Mouse (Mus musculus): ENCODE measurements at regions not wholly inside any gene's neighbourhood (a gene's known extent, or its start where the extent isn't known, plus 50 kb on each side); places are given as distances from the start of the nearest gene placed in this dataset.
"Not testable (repeated sequence)": the region's sequence is repeated elsewhere in the genome, so short reads cannot be mapped to it uniquely, and the experiment has no call there.

- peak; percentile 24 to 50; a peak in 3 of 4 replicates for ATAC-seq (replicated peaks in 1 of 2; ENCODE audit: insufficient read depth in 1 of 2, low FRiP score in 2 of 2, low TSS enrichment in 1 of 2, low read depth in 1 of 2, poor library complexity in 2 of 2, severe bottlenecking in 2 of 2)
These were observed 116.9 kb upstream of the Vmn1r2 start for GRCm38 (mm10) chr4:3049972-3050846.

- ATAC-seq (replicated peaks in 1 of 2; ENCODE audit: insufficient read depth in 1 of 2, low FRiP score in 2 of 2, low TSS enrichment in 1 of 2, low read depth in 1 of 2, poor library complexity in 2 of 2, severe bottlenecking in 2 of 2) = no peak
These were observed 116.3 kb upstream of the Vmn1r2 start for GRCm38 (mm10) chr4:3050847-3051135.

- no peak for ATAC-seq (replicated peaks in 1 of 2; ENCODE audit: insufficient read depth in 1 of 2, low FRiP score in 2 of 2, low TSS enrichment in 1 of 2, low read depth in 1 of 2, poor library complexity in 2 of 2, severe bottlenecking in 2 of 2)
These were observed 115.9 kb upstream of the Vmn1r2 start for GRCm38 (mm10) chr4:3051212-3051611.

- peak; percentile 25 to 34 for ATAC-seq (replicated peaks in 1 of 2; ENCODE audit: insufficient read depth in 1 of 2, low FRiP score in 2 of 2, low TSS enrichment in 1 of 2, low read depth in 1 of 2, poor library complexity in 2 of 2, severe bottlenecking in 2 of 2)
These were observed 114.6 kb upstream of the Vmn1r2 start for GRCm38 (mm10) chr4:3052314-3053059.

- peak in 1 of 2 experiments; percentile 9; a peak in 1 of 4 replicates for ATAC-seq (replicated peaks in 1 of 2; ENCODE audit: insufficient read depth in 1 of 2, low FRiP score in 2 of 2, low TSS enrichment in 1 of 2, low read depth in 1 of 2, poor library complexity in 2 of 2, severe bottlenecking in 2 of 2)
These were observed 114.1 kb upstream of the Vmn1r2 start for GRCm38 (mm10) chr4:3053060-3053406.

- ATAC-seq (replicated peaks in 1 of 2; ENCODE audit: insufficient read depth in 1 of 2, low FRiP score in 2 of 2, low TSS enrichment in 1 of 2, low read depth in 1 of 2, poor library complexity in 2 of 2, severe bottlenecking in 2 of 2) = no peak
These were observed 113.5 kb upstream of the Vmn1r2 start for GRCm38 (mm10) chr4:3053496-3054216.

GRCm38 (mm10) chr4:3054886-3055285, 112.2 kb upstream of the Vmn1r2 start:
- no peak for ATAC-seq (replicated peaks in 1 of 2; ENCODE audit: insufficient read depth in 1 of 2, low FRiP score in 2 of 2, low TSS enrichment in 1 of 2, low read depth in 1 of 2, poor library complexity in 2 of 2, severe bottlenecking in 2 of 2)

GRCm38 (mm10) chr4:3055396-3055795, 111.7 kb upstream of the Vmn1r2 start:
- ATAC-seq (replicated peaks in 1 of 2; ENCODE audit: insufficient read depth in 1 of 2, low FRiP score in 2 of 2, low TSS enrichment in 1 of 2, low read depth in 1 of 2, poor library complexity in 2 of 2, severe bottlenecking in 2 of 2) = no peak

- ATAC-seq (replicated peaks in 1 of 2; ENCODE audit: insufficient read depth in 1 of 2, low FRiP score in 2 of 2, low TSS enrichment in 1 of 2, low read depth in 1 of 2, poor library complexity in 2 of 2, severe bottlenecking in 2 of 2) = no peak
These were observed 107.5 kb upstream of the Vmn1r2 start for GRCm38 (mm10) chr4:3059511-3060054.

- ATAC-seq (replicated peaks in 1 of 2; ENCODE audit: insufficient read depth in 1 of 2, low FRiP score in 2 of 2, low TSS enrichment in 1 of 2, low read depth in 1 of 2, poor library complexity in 2 of 2, severe bottlenecking in 2 of 2) = no peak
These were observed 105.0 kb upstream of the Vmn1r2 start for GRCm38 (mm10) chr4:3062027-3062605.

GRCm38 (mm10) chr4:3063966-3064365, 103.2 kb upstream of the Vmn1r2 start:
- no peak for ATAC-seq (replicated peaks in 1 of 2; ENCODE audit: insufficient read depth in 1 of 2, low FRiP score in 2 of 2, low TSS enrichment in 1 of 2, low read depth in 1 of 2, poor library complexity in 2 of 2, severe bottlenecking in 2 of 2)

GRCm38 (mm10) chr4:3064571-3064970, 102.5 kb upstream of the Vmn1r2 start:
- no peak for ATAC-seq (replicated peaks in 1 of 2; ENCODE audit: insufficient read depth in 1 of 2, low FRiP score in 2 of 2, low TSS enrichment in 1 of 2, low read depth in 1 of 2, poor library complexity in 2 of 2, severe bottlenecking in 2 of 2)

GRCm38 (mm10) chr4:3065335-3065734, 101.8 kb upstream of the Vmn1r2 start:
- not testable (repeated sequence) for ATAC-seq (replicated peaks in 1 of 2; ENCODE audit: insufficient read depth in 1 of 2, low FRiP score in 2 of 2, low TSS enrichment in 1 of 2, low read depth in 1 of 2, poor library complexity in 2 of 2, severe bottlenecking in 2 of 2)

GRCm38 (mm10) chr4:3066051-3066736, 100.9 kb upstream of the Vmn1r2 start:
- ATAC-seq (replicated peaks in 1 of 2; ENCODE audit: insufficient read depth in 1 of 2, low FRiP score in 2 of 2, low TSS enrichment in 1 of 2, low read depth in 1 of 2, poor library complexity in 2 of 2, severe bottlenecking in 2 of 2) = no peak

GRCm38 (mm10) chr4:3067265-3067664, 99.9 kb upstream of the Vmn1r2 start:
- 0 out of 4 replicates have a peak, but pooled peaks of 1 of the 2 experiments have one; percentile 0 for ATAC-seq (replicated peaks in 1 of 2; ENCODE audit: insufficient read depth in 1 of 2, low FRiP score in 2 of 2, low TSS enrichment in 1 of 2, low read depth in 1 of 2, poor library complexity in 2 of 2, severe bottlenecking in 2 of 2)

GRCm38 (mm10) chr4:3067666-3068065, 99.5 kb upstream of the Vmn1r2 start:
- ATAC-seq (replicated peaks in 1 of 2; ENCODE audit: insufficient read depth in 1 of 2, low FRiP score in 2 of 2, low TSS enrichment in 1 of 2, low read depth in 1 of 2, poor library complexity in 2 of 2, severe bottlenecking in 2 of 2) = peak; percentile 4 to 22; a peak in 3 of 4 replicates

All from hematopoietic stem cell, adult 5-6 weeks (primary cell).